Mouse (Mus musculus) myocyte (in vitro differentiated cells): Measurements from ENCODE around the gene B4galt1.

Source experiments
- E2F4 ChIP-seq: IDR thresholded peaks from one replicate; pipeline ENCODE4 v1.6.1; 2011; ENCODE audit warnings: mild to moderate bottlenecking, control low read depth, moderate library complexity; ENCODE audit not compliant: insufficient read depth
- MAX ChIP-seq: IDR thresholded peaks from one replicate; pipeline ENCODE4 v1.6.1; 2011; ENCODE audit warnings: low read depth, mild to moderate bottlenecking, control low read depth
- POLR2A ChIP-seq: IDR thresholded peaks from one replicate; pipeline ENCODE4 v1.6.1; 2011; ENCODE audit warnings: low read depth, mild to moderate bottlenecking, control low read depth, moderate library complexity; ENCODE audit not compliant: insufficient read length
- SRF ChIP-seq: IDR thresholded peaks from one replicate; pipeline ENCODE4 v1.6.1; 2011; ENCODE audit warnings: low read depth; ENCODE audit not compliant: control insufficient read depth, insufficient read length
- USF1 ChIP-seq: IDR thresholded peaks from one replicate; pipeline ENCODE4 v1.6.1; 2011; ENCODE audit warnings: low read depth, mild to moderate bottlenecking, control low read depth, moderate library complexity

GRCm38 (mm10) chr4:40781143-40781542, 72.7 kb downstream of the B4galt1 start:
- TF ChIP-seq USF1 (no peak), POLR2A (no peak), MAX (no peak), E2F4 (no peak), SRF (no peak)
